In genomic region chr9:3027200-3027599, GRCm38 (mm10) we compare ENCODE assay signal across 10 mouse cellular contexts. TPM values are rescaled to one million over a fixed set of nuclear protein-coding genes. Genes with fewer than 3 reads are reported as not detected.
DNase-seq lines count a peak whose midpoint lies in the region; ATAC-seq and TF ChIP-seq lines count a peak whose summit lies in the region.
"Not testable (repeated sequence)": the region's sequence is repeated elsewhere in the genome, so short reads cannot be mapped to it uniquely, and the experiment has no call there.
"Had no signal": no experiment of that assay in that cellular context is flagged by ENCODE, and none has a peak within 500 bp of the region (broad histone marks: within the 10 kb centered on the region; RNA-seq: fewer than 3 reads in every experiment).

No protein-coding gene starts in this region.

- not testable (repeated sequence) for H3K27me3 ChIP-seq in forebrain, embryonic 10.5 days (ENCODE audit: poor library complexity, severe bottlenecking); hindbrain, embryonic 14.5 days (ENCODE audit: control insufficient read depth, insufficient read depth, low read length); limb, embryonic 14.5 days (ENCODE audit: control insufficient read depth, insufficient read depth, low read length); midbrain, embryonic 13.5 days

- H3K27ac ChIP-seq in forebrain, embryonic 10.5 days; hindbrain, embryonic 14.5 days; limb, embryonic 14.5 days (replicated peaks; ENCODE audit: low read depth, low read length); midbrain, embryonic 13.5 days: not testable (repeated sequence)

- not testable (repeated sequence) for H3K4me1 ChIP-seq in forebrain, embryonic 10.5 days; hindbrain, embryonic 14.5 days (replicated peaks; ENCODE audit: control insufficient read depth, insufficient read depth, low read length); limb, embryonic 14.5 days (ENCODE audit: control insufficient read depth, insufficient read depth, low read length); midbrain, embryonic 13.5 days (replicated peaks)

- not testable (repeated sequence) for H3K9ac ChIP-seq in hindbrain, embryonic 14.5 days; limb, embryonic 14.5 days (ENCODE audit: low read depth, low read length, severe bottlenecking); midbrain, embryonic 13.5 days (replicated peaks)

- H3K4me2 ChIP-seq in hindbrain, embryonic 14.5 days (replicated peaks); limb, embryonic 14.5 days (replicated peaks; ENCODE audit: low read depth, low read length, severe bottlenecking); midbrain, embryonic 13.5 days (replicated peaks): not testable (repeated sequence)

- not testable (repeated sequence) for H3K9me3 ChIP-seq in forebrain, embryonic 10.5 days; hindbrain, embryonic 14.5 days (ENCODE audit: control insufficient read depth, low read length); limb, embryonic 14.5 days (ENCODE audit: control insufficient read depth, low read length); midbrain, embryonic 13.5 days

- not testable (repeated sequence) for H3K36me3 ChIP-seq in forebrain, embryonic 10.5 days (replicated peaks); hindbrain, embryonic 14.5 days (replicated peaks; ENCODE audit: control insufficient read depth, insufficient read depth); limb, embryonic 14.5 days (ENCODE audit: control insufficient read depth, insufficient read depth, low read length); midbrain, embryonic 13.5 days

- ATAC-seq in hindbrain, embryonic 14.5 days (ENCODE audit: low FRiP score); limb, embryonic 14.5 days (ENCODE audit: low FRiP score, low read depth): not testable (repeated sequence)
- 0 out of 2 replicates have a peak, but pooled peaks have one; percentile 2 for ATAC-seq in midbrain, embryonic 13.5 days

- 71% methylated on average over 9 of the region's 9 CpGs for WGBS in forebrain, embryonic 10.5 days
- WGBS in hindbrain, embryonic 14.5 days, result 75% methylated on average over 9 of the region's 9 CpGs
- WGBS in limb, embryonic 14.5 days, result 73% methylated on average over 9 of the region's 9 CpGs
- 75% methylated on average over 9 of the region's 9 CpGs for WGBS in midbrain, embryonic 13.5 days

- not testable (repeated sequence) for H3K4me3 ChIP-seq in forebrain, embryonic 10.5 days; hindbrain, embryonic 14.5 days (replicated peaks; ENCODE audit: low read length); limb, embryonic 14.5 days (replicated peaks; ENCODE audit: low read length); midbrain, embryonic 13.5 days (replicated peaks)

- TF ChIP-seq POLR2A in limb, embryonic 14.5 days (IDR thresholded peaks at IDR 0.05; ENCODE audit: borderline replicate concordance, extremely low read depth, insufficient read depth, insufficient read length), result not testable (repeated sequence)

- DNase-seq in 3134 (ENCODE audit: extremely low read depth, insufficient read length, low spot score), result peak; percentile 55
- peak; percentile 60 for DNase-seq in NIH3T3 (ENCODE audit: low read depth)
- DNase-seq in embryo, embryonic 10 days (ENCODE audit: low spot score), result peak; percentile 63
- peak; percentile 82 for DNase-seq in forebrain, embryonic 10.5 days (ENCODE audit: extremely low spot score, low spot score)
- DNase-seq in hindbrain, embryonic 14.5 days (ENCODE audit: low spot score), result peak; percentile 66
- DNase-seq in limb, embryonic 14.5 days (ENCODE audit: low spot score), result peak; percentile 50
- DNase-seq in skeletal muscle tissue, adult 2 months (ENCODE audit: low read depth, low spot score), result peak; percentile 31

RNA-seq across cellular contexts. Expression of gene Gm10717, which starts 2.0 kb away (rescaled TPM):
- not detected in 2 replicates for polyA plus RNA-seq in forebrain, embryonic 10.5 days (2016; fragmentation: Nextera tagmentation; extraction: Ambion mirVana)
- 1.0 TPM in 1 of 2 replicates, not detected in the other for polyA plus RNA-seq in hindbrain, embryonic 14.5 days (2014; fragmentation: Nextera tagmentation; extraction: Ambion mirVana)
- polyA plus RNA-seq in limb, embryonic 14.5 days (2012; rRNA removed), result not detected in 2 replicates
- not detected in 2 replicates for polyA plus RNA-seq in limb, embryonic 14.5 days (2014; fragmentation: Nextera tagmentation; extraction: Ambion mirVana)
- polyA plus RNA-seq in midbrain, embryonic 13.5 days (2015; fragmentation: Nextera tagmentation; extraction: Ambion mirVana), result 1.5 and 2.0 TPM in 2 replicates
- polyA plus RNA-seq: kidney, embryonic 16.5 days had no signal

RNA-seq across cellular contexts. Expression of gene Gm10718, which starts 3.9 kb away (rescaled TPM):
- polyA plus RNA-seq in forebrain, embryonic 10.5 days (2016; fragmentation: Nextera tagmentation; extraction: Ambion mirVana), result not detected in 2 replicates
- polyA plus RNA-seq in hindbrain, embryonic 14.5 days (2014; fragmentation: Nextera tagmentation; extraction: Ambion mirVana), result 0.86 TPM in 1 of 2 replicates, not detected in the other
- polyA plus RNA-seq in limb, embryonic 14.5 days (2012; rRNA removed), result 0.10 TPM in 1 of 2 replicates, not detected in the other
- not detected in 2 replicates for polyA plus RNA-seq in limb, embryonic 14.5 days (2014; fragmentation: Nextera tagmentation; extraction: Ambion mirVana)
- polyA plus RNA-seq in midbrain, embryonic 13.5 days (2015; fragmentation: Nextera tagmentation; extraction: Ambion mirVana), result 2.0 and 2.5 TPM in 2 replicates
- polyA plus RNA-seq: kidney, embryonic 16.5 days had no signal

RNA-seq across cellular contexts. Expression of gene Gm17535, which starts 7.2 kb away (rescaled TPM):
- polyA plus RNA-seq in forebrain, embryonic 10.5 days (2016; fragmentation: Nextera tagmentation; extraction: Ambion mirVana), result not detected in 2 replicates
- not detected in 2 replicates for polyA plus RNA-seq in hindbrain, embryonic 14.5 days (2014; fragmentation: Nextera tagmentation; extraction: Ambion mirVana)
- not detected in 2 replicates for polyA plus RNA-seq in limb, embryonic 14.5 days (2012; rRNA removed)
- polyA plus RNA-seq in limb, embryonic 14.5 days (2014; fragmentation: Nextera tagmentation; extraction: Ambion mirVana), result not detected in 2 replicates
- polyA plus RNA-seq in midbrain, embryonic 13.5 days (2015; fragmentation: Nextera tagmentation; extraction: Ambion mirVana), result not detected in 2 replicates
- polyA plus RNA-seq: hindbrain, embryonic 13.5 days; kidney, embryonic 16.5 days had no signal

RNA-seq across cellular contexts. Expression of gene Gm10715, which starts 9.5 kb away (rescaled TPM):
- not detected in 2 replicates for polyA plus RNA-seq in forebrain, embryonic 10.5 days (2016; fragmentation: Nextera tagmentation; extraction: Ambion mirVana)
- not detected in 2 replicates for polyA plus RNA-seq in hindbrain, embryonic 14.5 days (2014; fragmentation: Nextera tagmentation; extraction: Ambion mirVana)
- not detected in 2 replicates for polyA plus RNA-seq in limb, embryonic 14.5 days (2012; rRNA removed)
- not detected in 2 replicates for polyA plus RNA-seq in limb, embryonic 14.5 days (2014; fragmentation: Nextera tagmentation; extraction: Ambion mirVana)
- polyA plus RNA-seq in midbrain, embryonic 13.5 days (2015; fragmentation: Nextera tagmentation; extraction: Ambion mirVana), result not detected in 2 replicates
- polyA plus RNA-seq: hindbrain, embryonic 13.5 days; kidney, embryonic 16.5 days had no signal

RNA-seq across cellular contexts. Expression of gene Gm10719, which starts 10.0 kb away (rescaled TPM):
- not detected in 2 replicates for polyA plus RNA-seq in forebrain, embryonic 10.5 days (2016; fragmentation: Nextera tagmentation; extraction: Ambion mirVana)
- polyA plus RNA-seq in hindbrain, embryonic 14.5 days (2014; fragmentation: Nextera tagmentation; extraction: Ambion mirVana), result 0.47 TPM in 1 of 2 replicates, not detected in the other
- polyA plus RNA-seq in limb, embryonic 14.5 days (2012; rRNA removed), result 0.12 TPM in 1 of 2 replicates, not detected in the other
- not detected in 2 replicates for polyA plus RNA-seq in limb, embryonic 14.5 days (2014; fragmentation: Nextera tagmentation; extraction: Ambion mirVana)
- polyA plus RNA-seq in midbrain, embryonic 13.5 days (2015; fragmentation: Nextera tagmentation; extraction: Ambion mirVana), result 1.3 and 1.4 TPM in 2 replicates

Comparison
In these comparisons a context has a peak if more than half of its experiments do, and no peak if none do; other contexts are left out.
1. DNase-seq: peak in every context shown above with its lines; median percentile 82 in forebrain, embryonic 10.5 days; 66 in hindbrain, embryonic 14.5 days; 63 in embryo, embryonic 10 days; 60 in NIH3T3; 55 in 3134; 50 in limb, embryonic 14.5 days; 31 in skeletal muscle tissue, adult 2 months.